Mouse (Mus musculus): ENCODE measurements at regions not wholly inside any gene's neighbourhood (a gene's known extent, or its start where the extent isn't known, plus 50 kb on each side); places are given as distances from the start of the nearest gene placed in this dataset.

GRCm38 (mm10) chr10:111836191-111836590 lies 136.3 kb upstream of the Krr1 start:
- TF ChIP-seq GATA1 (IDR thresholded peaks at IDR 0.05; ENCODE audit: low read length) (no peak), TAL1 (IDR thresholded peaks at IDR 0.05; ENCODE audit: low read length) (no peak)
